Mouse (Mus musculus): ENCODE measurements around the gene Olfr462.

DNA sequence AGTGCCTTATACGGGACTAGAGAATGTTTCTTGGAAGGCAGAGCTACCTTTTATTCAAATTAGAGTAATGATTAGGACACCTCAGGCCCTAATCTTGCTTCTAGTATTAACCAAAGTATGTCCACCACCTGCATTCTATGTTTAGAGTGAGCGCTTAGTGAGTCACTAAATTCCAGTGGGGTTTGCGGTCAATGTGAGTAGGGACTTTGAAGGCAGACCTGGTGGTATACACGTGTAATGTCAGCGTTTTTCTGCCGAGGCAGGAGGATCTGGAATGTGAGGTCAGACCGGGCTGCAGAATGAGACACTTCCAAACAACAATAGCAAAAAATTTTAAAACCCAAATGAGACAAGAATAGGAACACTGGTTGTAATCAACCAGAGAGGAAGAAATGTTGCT is 37.5 kb downstream of the Olfr462 start:
- no peak for TF ChIP-seq POLR2A (IDR thresholded peaks at IDR 0.05; ENCODE audit: insufficient read length, low read depth)
- TF ChIP-seq TCF12 (IDR thresholded peaks at IDR 0.05; ENCODE audit: insufficient read depth, poor library complexity, severe bottlenecking), result no peak
- TF ChIP-seq USF1 (IDR thresholded peaks at IDR 0.05; ENCODE audit: low read depth), result no peak
